Mouse (Mus musculus) kidney, adult 2 months (tissue): ENCODE data around the gene Tlr5. TPM values are rescaled to one million over a fixed set of nuclear protein-coding genes. Genes with fewer than 3 reads are reported as not detected.
A peak's percentile ranks its signal among the peaks of the same experiment; 100 is the strongest.

Source experiments
- DNase-seq: peaks from one replicate; pipeline ENCODE4 v3.0.0; 2021
- H3K27ac ChIP-seq: fragments of 200-500 bp; 2 replicates; pipeline ENCODE4 v1.5.1; 2012; ENCODE audit warnings: low read depth, low read length, control low read depth, inconsistent platforms; ENCODE audit not compliant: insufficient read depth
- H3K27me3 ChIP-seq: fragments of 200-500 bp; replicated peaks from 2 replicates; pipeline ENCODE4 v1.6.1; 2012; ENCODE audit warnings: mild to moderate bottlenecking, moderate library complexity, low read length, inconsistent platforms; ENCODE audit not compliant: control insufficient read depth, insufficient read depth
- H3K36me3 ChIP-seq: fragments of 200-500 bp; 2 replicates; pipeline ENCODE4 v1.6.1; 2012; ENCODE audit warnings: mild to moderate bottlenecking, moderate library complexity, low read length, inconsistent platforms; ENCODE audit not compliant: control insufficient read depth, insufficient read depth
- H3K4me1 ChIP-seq: fragments of 200-500 bp; 2 replicates; pipeline ENCODE4 v1.6.1; 2011; ENCODE audit warnings: low read length; ENCODE audit not compliant: control insufficient read depth, insufficient read depth
- H3K4me3 ChIP-seq: fragments of 200-500 bp; 2 replicates; pipeline ENCODE4 v1.5.1; 2011; ENCODE audit warnings: mild to moderate bottlenecking, low read depth, low read length, control low read depth; ENCODE audit not compliant: insufficient read depth
- CTCF ChIP-seq: fragments of 200-500 bp; conservative IDR thresholded peaks from 2 replicates; pipeline ENCODE4 v1.5.1; 2011; ENCODE audit warnings: low read depth, mild to moderate bottlenecking, control low read depth, low read length, moderate library complexity, mixed read lengths; ENCODE audit not compliant: insufficient read depth, insufficient read length
- POLR2A ChIP-seq: fragments of 200-500 bp; IDR thresholded peaks from one replicate; pipeline ENCODE4 v1.6.1; 2011; ENCODE audit warnings: low read depth, low read length, control low read depth
- WGBS: fragments of 180-500 bp; shearing (Covaris S2); methylation state at CpG from one replicate; pipeline ENCODE4 v1.1.7; 2018; 5-methylcytosine and 5-hydroxymethylcytosine counted together
- polyA plus RNA-seq: library from polyadenylated mRNA; depleted of rRNA; stranded (reverse); fragments of >200 nt; gene quantifications from 2 replicates; pipeline ENCODE4 v1.2.3, GENCODE M21; 2012; rRNA removed

Tlr5 gene
- polyA plus RNA-seq, 1 experiment: 0.66 TPM

DNA sequence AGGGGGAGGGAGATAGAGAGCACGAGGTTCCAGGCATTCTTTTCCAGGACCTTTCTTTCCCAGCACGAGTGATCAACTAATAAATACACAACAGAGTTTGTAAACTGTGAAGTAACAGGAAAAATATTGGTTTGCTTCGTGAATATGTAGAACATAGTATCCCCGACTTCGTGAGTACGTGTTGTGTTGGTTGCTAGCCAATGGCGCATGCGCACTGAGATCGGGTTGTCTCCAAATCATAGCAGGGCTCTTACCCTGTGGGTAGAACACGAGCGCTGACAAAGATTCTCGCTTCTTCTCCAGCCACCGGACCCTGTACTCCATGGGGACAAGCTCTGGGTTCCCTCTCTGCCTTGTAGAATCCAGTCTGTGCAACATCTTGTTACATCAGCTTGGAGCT, 33.2 kb downstream of the Tlr5 start:
- no peak for DNase-seq
- Histone ChIP-seq H3K4me1 (peaks cover 4% of the 10 kb centered on the region; the same call in 1 of the 2 replicates), H3K27ac (no peak overlapping the region), H3K36me3 (no peaks in the 10 kb centered on the region), H3K4me3 (no peak overlapping the region), H3K27me3 (no peaks in the 10 kb centered on the region)
- 89% methylated on average over 13 of the region's 13 CpGs for WGBS
- TF ChIP-seq POLR2A: no peak
- TF ChIP-seq CTCF: no peak

DNA sequence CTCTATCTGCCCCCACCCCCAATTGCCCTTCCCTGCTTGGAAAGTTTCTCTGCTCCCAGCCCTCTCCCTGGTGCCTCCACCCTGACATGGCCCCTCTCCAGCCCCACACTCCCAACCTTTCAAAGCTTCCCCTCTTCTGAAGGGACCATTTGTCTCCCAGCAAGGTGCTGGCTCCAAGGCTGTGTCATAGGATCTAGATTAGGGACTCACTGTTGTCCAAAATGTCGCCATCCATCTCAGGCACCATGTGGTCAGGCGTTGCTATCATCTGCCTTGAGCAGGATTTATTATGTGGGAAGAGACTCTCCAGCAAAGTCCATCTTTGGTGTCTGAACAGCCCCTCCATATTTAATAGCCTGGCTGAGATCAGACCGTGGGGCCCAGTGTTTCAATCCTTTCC, 34.1 kb downstream of the Tlr5 start:
- H3K27ac ChIP-seq: no peak overlapping the region
- TF ChIP-seq CTCF (no peak), POLR2A (no peak)
- H3K27me3 ChIP-seq: no peaks in the 10 kb centered on the region
- no peaks in the 10 kb centered on the region for H3K4me1 ChIP-seq
- H3K36me3 ChIP-seq: no peaks in the 10 kb centered on the region
- no peak for DNase-seq
- WGBS: 69% methylated on average over 3 of the region's 3 CpGs
- no peak overlapping the region for H3K4me3 ChIP-seq

DNA sequence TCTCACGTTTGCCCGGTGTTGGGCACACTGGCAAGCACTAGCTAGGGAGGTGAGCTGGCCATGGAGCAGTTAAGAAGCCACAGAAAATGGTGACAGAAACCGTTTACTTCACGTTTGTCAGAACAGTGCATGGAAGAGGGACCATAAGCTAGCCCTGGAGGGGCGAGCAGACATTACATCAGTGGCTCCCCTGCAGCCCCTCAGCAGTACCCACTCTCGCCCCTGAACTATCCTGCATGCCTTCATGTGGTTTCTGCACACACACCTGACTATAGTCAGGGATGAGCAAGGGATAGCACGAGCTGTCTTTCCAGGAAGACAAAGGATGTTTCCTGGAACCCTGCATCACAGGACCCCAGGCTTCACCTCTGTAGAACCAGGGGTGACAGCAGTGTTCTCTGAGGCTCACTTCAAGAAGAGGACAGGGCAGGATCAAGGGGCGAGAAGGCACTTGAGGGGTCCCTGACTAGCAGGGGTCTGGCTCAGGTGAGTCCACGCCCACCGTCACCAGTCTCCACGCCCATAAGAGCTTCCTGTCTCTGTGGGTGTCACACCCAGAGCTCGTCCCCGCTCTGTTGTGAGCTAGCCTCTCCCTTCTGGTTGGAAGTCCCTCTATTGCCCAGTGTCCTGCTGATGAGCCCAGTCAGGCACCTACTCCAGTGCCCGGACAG, 35.6 kb downstream of the Tlr5 start:
- Histone ChIP-seq H3K4me3 (no peak overlapping the region), H3K27me3 (no peaks in the 10 kb centered on the region), H3K4me1 (no peaks in the 10 kb centered on the region), H3K27ac (no peak overlapping the region), H3K36me3 (no peaks in the 10 kb centered on the region)
- no peak for DNase-seq
- no peak for TF ChIP-seq CTCF
- no peak for TF ChIP-seq POLR2A
- WGBS: 78% methylated on average over 14 of the region's 14 CpGs

DNA sequence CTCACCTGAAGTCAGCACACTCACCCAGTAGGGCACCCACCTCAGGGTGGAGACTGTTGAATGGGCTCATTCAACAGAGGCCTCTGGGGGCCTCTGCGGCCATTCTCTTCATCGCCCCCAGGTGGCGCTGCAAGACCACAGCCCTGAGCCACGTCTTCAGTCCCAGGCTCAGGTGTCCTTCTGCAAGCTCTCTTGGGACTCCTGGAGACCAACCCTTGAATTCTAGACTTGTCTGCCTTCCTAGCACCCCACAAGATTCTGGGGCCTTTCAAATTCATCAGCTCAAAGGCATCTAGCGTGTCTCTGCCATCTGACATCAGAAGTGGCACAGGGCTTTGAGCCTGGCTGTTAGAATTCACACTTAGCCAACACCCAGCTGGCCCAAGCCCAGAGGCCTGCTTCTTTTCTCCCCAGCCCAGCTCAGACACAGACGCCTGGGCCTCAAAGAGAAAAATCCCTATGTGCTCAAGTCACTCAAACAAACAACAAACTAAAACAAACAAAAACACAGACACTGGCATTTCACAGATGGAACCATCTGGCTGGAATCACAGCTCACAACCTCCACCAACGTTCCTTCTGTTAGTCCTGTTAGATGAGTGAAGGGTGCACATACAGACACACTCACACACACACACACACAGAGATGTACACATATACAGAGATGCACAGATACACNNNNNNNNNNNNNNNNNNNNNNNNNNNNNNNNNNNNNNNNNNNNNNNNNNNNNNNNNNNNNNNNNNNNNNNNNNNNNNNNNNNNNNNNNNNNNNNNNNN, 36.6 kb downstream of the Tlr5 start:
- Histone ChIP-seq H3K4me3 (no peak overlapping the region), H3K4me1 (no peaks in the 10 kb centered on the region), H3K27ac (no peak overlapping the region), H3K36me3 (no peaks in the 10 kb centered on the region), H3K27me3 (no peaks in the 10 kb centered on the region)
- peak; percentile 67 for DNase-seq
- TF ChIP-seq CTCF (peak; percentile 94), POLR2A (no peak)
- WGBS: 13% methylated on average over 7 of the region's 7 CpGs

Other genes starting within 250 kb of the Tlr5 start
- 0.09 and 0.15 TPM in 2 replicates for gene Ccdc185, start 205.6 kb upstream of the Tlr5 start, polyA plus RNA-seq
- gene Susd4, start 190.9 kb upstream of the Tlr5 start, polyA plus RNA-seq: 6.7 and 7.5 TPM in 2 replicates